Mouse (Mus musculus): ENCODE measurements around the gene Lrrc49.

DNA sequence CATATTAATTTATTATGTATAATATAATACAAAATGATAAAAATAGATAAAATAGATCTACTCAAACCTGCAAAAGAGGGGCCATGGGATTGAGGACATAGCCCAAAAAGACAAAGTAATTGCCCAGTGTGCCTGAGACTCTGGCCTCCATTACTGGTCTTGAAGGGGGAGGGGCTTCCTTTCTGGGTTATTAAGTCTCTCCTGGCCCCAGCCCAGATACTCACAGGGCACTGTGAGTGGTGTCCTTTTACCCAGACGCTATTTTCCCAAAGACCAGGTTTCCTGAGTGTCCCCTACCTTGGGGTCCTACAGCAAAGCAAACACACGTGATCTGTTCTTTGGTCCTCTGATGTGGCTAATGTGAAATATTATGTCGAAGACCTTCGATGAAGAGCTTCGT is 24.1 kb upstream of the Lrrc49 start:
- TF ChIP-seq ZNF384 (IDR thresholded peaks at IDR 0.05; ENCODE audit: low read depth, low read length) (no peak), ZC3H11A (IDR thresholded peaks at IDR 0.05; ENCODE audit: borderline replicate concordance, low read depth, low read length) (no peak)

Data from ES-E14 (cell line).